Mouse (Mus musculus) bone marrow macrophage, adult 2 months (primary cell): ENCODE results near the gene Ubqln4.

Source experiments
- CTCF ChIP-seq: IDR thresholded peaks from 2 replicates; pipeline ENCODE4 v1.5.1; 2012; ENCODE audit warnings: low read depth, mild to moderate bottlenecking, low read length, moderate library complexity
- POLR2A ChIP-seq: IDR thresholded peaks from 2 replicates; pipeline ENCODE4 v1.6.1; 2012; ENCODE audit warnings: mild to moderate bottlenecking, low read depth, low read length, borderline replicate concordance

- TF ChIP-seq CTCF (no peak), POLR2A (no peak)
Observed at GRCm38 (mm10) chr3:88555069-88555605, 1.6 kb downstream of the Ubqln4 start.
